Mouse (Mus musculus): ENCODE measurements around the gene Epop.

The Epop gene

GRCm38 (mm10) chr11:97589216-97589615, 40.3 kb downstream of the Epop start:
- no peak for DNase-seq (ENCODE audit: low read depth)

GRCm38 (mm10) chr11:97585932-97586331, 43.6 kb downstream of the Epop start:
- peak; percentile 81 for DNase-seq (ENCODE audit: low read depth)

- DNase-seq (ENCODE audit: low read depth): no peak
These were observed 45.0 kb downstream of the Epop start for GRCm38 (mm10) chr11:97584476-97584875.

DNA sequence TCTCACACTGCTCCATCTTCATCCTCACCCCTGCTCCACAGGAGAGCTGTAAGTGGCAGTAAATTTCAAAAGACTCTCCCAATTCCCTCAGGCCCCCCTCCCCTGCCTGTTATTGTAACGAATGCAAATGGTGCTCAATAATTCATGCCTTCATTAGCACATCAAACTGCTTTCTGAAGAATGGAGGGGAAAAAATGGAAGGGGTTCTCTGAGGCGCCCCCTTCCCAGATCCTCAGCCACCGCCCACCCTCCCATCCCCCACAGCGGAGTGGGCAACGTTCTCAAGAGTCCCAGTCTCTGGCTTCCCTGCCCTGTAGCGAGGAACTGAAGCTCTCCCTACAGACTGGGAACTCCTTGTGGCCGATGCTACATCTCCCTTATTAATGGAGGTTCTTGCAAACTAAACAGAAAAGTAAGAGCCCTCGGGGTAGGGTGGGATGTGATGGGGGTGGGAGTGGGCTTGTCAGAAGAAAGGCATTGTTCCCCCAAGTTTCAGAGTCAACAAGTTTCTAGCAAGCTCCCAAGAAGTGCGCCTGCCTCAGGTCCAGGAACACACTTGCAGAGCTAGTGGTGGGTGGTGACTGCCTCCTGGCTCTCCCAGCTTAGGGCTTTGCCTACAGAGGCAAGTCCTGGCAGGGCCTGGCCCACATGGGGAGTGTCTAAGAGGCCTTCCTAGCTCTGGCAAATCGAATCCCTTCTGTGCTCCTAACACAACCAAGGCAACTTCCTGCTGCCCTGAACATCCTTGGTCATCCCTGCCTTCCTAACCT, 50.2 kb downstream of the Epop start:
- no peak for DNase-seq (ENCODE audit: low read depth)

GRCm38 (mm10) chr11:97578286-97578685, 51.2 kb downstream of the Epop start:
- no peak for DNase-seq (ENCODE audit: low read depth)

All from 416B (cell line).